Mouse (Mus musculus): Measurements from ENCODE around the gene Gm28635.

The Gm28635 gene

DNA sequence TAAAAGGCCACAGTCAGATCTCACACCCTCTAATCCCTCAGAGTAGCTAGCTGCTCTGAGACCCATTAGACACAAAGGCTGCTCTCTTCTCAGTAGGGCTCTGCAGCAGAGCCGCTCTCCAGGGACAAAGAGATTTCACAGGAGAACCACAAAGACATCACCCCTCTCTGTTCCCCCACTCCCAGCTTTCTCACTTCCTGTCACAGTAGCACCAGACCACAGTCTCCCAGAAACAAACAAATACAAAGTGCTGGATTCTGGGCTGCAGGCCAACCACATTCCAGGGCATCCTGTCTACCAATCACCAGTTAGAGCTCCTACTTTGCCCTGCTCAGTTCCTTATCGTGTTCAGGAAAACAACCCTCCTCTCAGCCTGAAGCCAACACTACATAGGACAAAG, 42.2 kb downstream of the Gm28635 start:
- DNase-seq: peak; percentile 96

- DNase-seq: peak; percentile 80
Measured at GRCm38 (mm10) chr2:84634934-84635482, 42.8 kb downstream of the Gm28635 start.

- DNase-seq: no peak
Measured at GRCm38 (mm10) chr2:84634006-84634405, 43.8 kb downstream of the Gm28635 start.

- DNase-seq: no peak
Measured at GRCm38 (mm10) chr2:84632999-84633398, 44.8 kb downstream of the Gm28635 start.

- no peak for DNase-seq
Measured at GRCm38 (mm10) chr2:84632001-84632400, 45.8 kb downstream of the Gm28635 start.

- no peak for DNase-seq
Measured at GRCm38 (mm10) chr2:84627036-84627435, 50.8 kb downstream of the Gm28635 start.

DNA sequence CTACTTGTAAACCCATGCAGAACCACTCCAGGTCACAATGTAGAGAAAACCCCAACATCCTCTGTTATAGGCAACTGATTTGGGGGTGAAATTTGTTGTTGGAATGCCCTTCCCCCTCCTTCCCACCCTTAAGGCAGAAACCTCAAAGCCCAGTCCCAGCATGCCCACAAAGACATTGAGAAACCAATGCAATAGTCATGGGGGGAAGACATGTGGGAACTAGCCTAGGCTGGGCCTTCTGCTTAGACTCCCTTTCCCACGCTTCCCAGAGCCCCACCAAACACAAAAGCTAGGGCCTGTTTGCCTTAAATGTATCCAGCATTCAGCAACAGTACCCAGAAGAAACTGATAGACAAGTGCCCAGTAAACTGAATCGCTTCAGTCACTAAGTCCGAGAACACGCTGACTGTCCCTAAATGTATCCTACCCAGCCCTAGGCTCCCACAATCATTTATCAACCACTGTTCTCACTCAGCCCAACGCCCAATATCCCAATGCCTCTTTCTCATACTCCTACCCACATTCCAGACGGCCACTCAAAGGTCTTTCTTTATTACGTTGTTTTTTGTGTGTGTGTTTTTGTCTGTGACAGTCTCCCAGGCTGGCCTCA, 51.4 kb downstream of the Gm28635 start:
- DNase-seq: no peak

DNA sequence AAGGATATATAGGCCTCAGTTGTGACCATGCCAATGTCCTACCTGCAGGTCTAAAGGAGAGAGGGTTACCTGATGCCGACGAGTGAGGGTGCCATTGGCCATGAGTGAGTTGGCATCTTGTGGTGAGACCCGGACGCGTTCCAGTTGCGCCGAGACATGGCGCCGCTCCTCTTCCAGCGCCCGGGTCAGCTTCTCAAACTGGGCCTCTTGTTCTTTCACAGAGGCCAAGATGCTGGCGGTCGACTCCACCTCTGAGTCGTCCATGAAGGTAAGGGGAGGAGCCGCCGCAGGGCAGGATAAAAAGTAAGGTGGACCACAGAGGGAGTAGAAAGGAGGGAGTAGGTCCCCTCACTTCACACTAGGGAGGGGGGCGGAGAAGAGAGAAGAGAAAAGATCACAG, 53.6 kb downstream of the Gm28635 start:
- no peak for DNase-seq

- DNase-seq: no peak
Measured at GRCm38 (mm10) chr2:84623428-84624119, 54.3 kb downstream of the Gm28635 start.

- DNase-seq: no peak
Measured at GRCm38 (mm10) chr2:84622668-84623067, 55.2 kb downstream of the Gm28635 start.

DNA sequence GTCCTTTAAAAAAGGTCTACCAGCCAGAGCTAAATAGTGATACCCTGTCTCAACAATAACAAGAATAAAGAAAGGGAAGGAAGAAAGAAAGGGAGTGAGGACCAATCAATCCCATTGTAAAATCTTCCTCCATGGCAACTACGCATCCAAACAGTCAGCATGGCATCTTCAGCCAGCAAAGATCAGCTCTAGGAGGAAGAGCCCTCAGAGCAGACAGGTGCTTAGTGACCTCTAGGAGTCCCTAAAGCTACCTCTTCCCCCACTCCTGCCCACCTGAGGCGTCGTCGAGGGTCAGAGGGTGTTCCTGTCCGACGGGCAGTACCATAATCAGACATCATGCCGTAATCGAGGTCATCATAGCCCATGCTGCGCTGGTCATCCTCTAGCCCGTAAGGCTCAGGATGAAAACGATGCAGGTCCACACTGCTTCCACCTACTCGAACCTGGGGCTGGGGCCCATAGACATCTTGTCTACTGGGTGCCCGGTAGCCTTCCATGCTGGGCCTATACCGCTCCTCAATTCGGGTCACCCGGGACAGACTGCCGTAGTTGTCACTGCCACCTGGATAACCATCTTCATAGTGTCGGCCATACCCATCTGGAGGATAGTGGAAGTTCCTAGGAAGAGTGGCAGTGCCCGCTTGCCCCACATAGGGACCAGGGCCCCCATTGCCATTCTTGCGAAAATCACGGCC, 58.0 kb downstream of the Gm28635 start:
- DNase-seq: no peak

DNA sequence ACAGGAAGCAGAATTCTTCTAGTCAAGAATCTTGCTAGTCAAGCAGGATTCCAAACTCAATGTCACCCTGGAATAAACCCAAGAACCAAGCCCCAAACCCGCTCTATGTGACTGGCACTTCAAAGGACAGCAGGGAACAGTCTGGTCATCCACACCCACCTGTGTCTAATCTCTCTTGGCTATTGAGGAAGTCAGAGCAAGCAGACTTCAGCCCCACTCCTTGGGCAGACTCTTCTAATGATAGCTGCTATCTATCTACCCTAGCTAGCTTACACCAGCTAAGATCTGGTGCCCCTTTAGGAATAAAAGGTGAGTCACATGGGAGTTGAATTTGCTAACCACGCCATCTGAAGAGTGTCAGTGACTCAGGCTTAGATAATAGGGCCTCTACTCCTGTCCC, 58.9 kb downstream of the Gm28635 start:
- DNase-seq: no peak

DNA sequence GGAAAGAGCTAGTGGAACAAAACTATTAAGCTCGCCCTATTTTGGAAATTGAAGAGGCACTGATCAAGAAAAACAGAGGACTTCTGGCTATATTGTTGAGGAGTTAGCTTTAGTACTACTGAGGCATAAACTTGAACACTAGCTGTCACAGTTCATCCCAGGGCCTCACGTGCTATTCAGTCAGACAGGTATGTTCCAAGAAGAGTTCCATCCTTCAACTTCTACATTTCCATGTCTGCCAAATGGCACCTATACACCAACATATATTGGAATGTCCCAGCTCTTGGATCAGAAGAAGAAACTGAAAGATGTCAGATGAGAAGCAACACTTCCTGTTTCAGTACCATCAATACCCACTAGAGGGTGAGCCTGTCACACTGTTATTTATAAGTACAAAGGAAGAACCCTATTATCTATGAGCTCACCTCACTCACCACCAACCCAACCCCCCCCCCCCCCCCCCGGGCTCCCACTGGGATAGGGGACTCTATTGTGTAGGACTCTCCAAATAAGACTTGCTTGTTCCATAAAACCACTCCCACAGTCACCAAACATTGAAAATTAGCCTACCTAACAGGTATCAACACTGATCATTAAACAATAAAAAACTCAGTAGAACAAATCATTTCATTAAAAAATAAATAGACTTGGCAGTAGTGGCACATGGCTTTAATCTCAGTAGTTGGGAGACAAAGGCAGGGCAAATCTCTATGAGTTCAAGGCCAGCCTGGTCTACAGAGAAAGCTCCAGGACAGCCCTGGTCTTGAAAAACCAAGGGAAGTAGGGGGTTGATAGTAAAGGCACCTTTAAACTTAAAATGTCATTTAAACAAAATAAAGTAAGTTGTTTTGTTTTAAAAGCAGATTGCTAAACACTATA, 60.0 kb downstream of the Gm28635 start:
- DNase-seq: peak; percentile 82

- no peak for DNase-seq
Measured at GRCm38 (mm10) chr2:84612764-84613163, 65.1 kb downstream of the Gm28635 start.

DNA sequence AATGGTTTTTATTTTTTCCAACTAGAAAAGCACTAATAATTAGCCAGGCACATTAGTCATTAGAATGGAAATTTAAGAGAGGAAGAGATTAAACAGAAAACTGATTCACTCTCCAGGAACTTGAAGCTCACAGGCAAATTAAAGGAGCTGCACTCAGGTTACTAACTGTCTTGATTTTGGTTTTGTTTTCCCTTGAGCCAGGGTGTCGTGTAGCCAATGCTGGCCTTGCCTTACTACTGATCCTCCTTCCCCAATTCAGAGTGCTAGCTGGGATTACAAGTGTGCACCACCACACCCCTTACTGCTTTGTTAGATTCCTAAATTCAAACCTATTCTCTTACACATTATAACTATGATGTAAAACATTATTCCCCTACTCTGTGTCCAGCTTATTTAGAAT, 70.0 kb downstream of the Gm28635 start:
- no peak for DNase-seq

- DNase-seq: no peak
Measured at GRCm38 (mm10) chr2:84600977-84601376, 76.9 kb downstream of the Gm28635 start.

DNA sequence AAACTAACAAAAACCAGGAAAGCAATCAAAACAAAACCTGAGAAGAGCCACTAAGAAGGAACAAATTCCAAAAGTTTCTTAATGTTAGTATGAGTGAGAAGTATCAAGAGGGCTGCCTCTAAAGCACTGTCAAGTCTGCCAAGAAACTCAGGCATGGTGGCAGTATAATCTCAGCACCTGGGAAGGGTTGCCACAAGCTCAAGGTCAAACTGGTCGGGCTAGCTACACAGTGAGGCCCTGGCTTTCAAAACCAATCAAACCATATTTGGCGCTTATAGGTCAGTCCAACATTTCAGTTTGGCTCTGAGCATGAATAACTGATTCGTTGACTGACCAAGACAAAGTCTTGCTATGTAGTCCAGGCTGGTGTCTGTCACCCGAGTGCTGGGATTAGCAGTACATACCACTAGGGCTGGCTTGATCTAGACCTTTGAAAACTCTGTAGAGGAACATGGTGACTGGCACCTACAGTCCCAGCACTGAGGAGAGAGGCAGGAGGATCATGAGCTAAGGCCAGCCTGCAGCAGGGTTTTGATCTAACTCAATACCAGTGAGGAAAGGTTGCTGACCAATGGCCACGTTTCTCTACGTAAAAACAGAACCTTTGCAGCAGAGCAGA, 78.5 kb downstream of the Gm28635 start:
- no peak for DNase-seq

- DNase-seq: no peak
Measured at GRCm38 (mm10) chr2:84597123-84597522, 80.7 kb downstream of the Gm28635 start.

- no peak for DNase-seq
Measured at GRCm38 (mm10) chr2:84592801-84593200, 85.0 kb downstream of the Gm28635 start.

GRCm38 (mm10) chr2:84585700-84586099, 92.1 kb downstream of the Gm28635 start:
- DNase-seq: no peak

DNA sequence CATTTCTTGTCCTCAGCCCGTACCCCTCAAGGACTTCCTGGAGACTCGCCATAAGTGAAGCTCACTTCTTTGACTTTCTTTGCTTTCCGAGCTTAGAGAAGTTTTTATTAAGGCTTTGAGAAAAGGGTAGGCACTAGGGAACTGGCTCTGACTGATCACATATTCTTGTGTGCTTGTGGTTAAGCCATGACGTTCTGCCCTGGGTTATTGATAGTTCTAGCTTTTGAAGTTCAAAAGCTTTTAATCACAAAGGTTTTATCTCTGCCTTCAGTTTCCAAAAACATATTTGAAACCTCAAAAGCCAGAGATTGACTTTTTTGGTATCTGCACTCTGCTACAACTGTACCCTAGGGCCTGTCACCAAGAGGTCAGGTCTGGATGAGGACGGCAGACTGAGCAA, 95.6 kb downstream of the Gm28635 start:
- no peak for DNase-seq

- DNase-seq: peak; percentile 6
Measured at GRCm38 (mm10) chr2:84581208-84581607, 96.6 kb downstream of the Gm28635 start.
